In genomic region chr2:77277272-77277671, GRCm38 (mm10) we compare ENCODE assay signal across 13 mouse cellular contexts.
"Had no signal": no experiment of that assay in that cellular context is flagged by ENCODE, and none has a peak within 500 bp of the region (broad histone marks: within the 10 kb centered on the region; RNA-seq: fewer than 3 reads in every experiment).

No protein-coding gene starts in this region.

- ATAC-seq: intestine, embryonic 16.5 days; liver, embryonic 12.5 days; midbrain, embryonic 15.5 days had no signal

- DNase-seq: layer of hippocampus, adult 9-11 months; layer of hippocampus, postnatal 36 days; lung, embryonic 14.5 days; lung, postnatal 14 days; right cerebral cortex, postnatal 14 days; thymus, adult 2 months; thymus, postnatal 25 days had no signal

- H3K4me3 ChIP-seq: limb, embryonic 15.5 days; liver, embryonic 12.5 days; midbrain, embryonic 15.5 days; neural tube, embryonic 12.5 days; stomach, embryonic 15.5 days had no signal

- H3K9ac ChIP-seq: limb, embryonic 15.5 days; liver, embryonic 12.5 days; lung, embryonic 14.5 days; midbrain, embryonic 15.5 days; neural tube, embryonic 12.5 days; stomach, embryonic 15.5 days had no signal

- H3K4me1 ChIP-seq: neural tube, embryonic 12.5 days had no signal

- H3K36me3 ChIP-seq: limb, embryonic 15.5 days; liver, embryonic 12.5 days; midbrain, embryonic 15.5 days; neural tube, embryonic 12.5 days; stomach, embryonic 15.5 days had no signal

- H3K9me3 ChIP-seq: limb, embryonic 15.5 days; liver, embryonic 12.5 days; midbrain, embryonic 15.5 days; neural tube, embryonic 12.5 days; stomach, embryonic 15.5 days had no signal

- H3K4me2 ChIP-seq: limb, embryonic 15.5 days; liver, embryonic 12.5 days; lung, embryonic 14.5 days; midbrain, embryonic 15.5 days; neural tube, embryonic 12.5 days; stomach, embryonic 15.5 days had no signal

- H3K27me3 ChIP-seq: limb, embryonic 15.5 days; midbrain, embryonic 15.5 days; neural tube, embryonic 12.5 days; stomach, embryonic 15.5 days had no signal

- H3K27ac ChIP-seq: limb, embryonic 15.5 days; liver, embryonic 12.5 days; midbrain, embryonic 15.5 days; neural tube, embryonic 12.5 days; stomach, embryonic 15.5 days had no signal
